Mouse (Mus musculus) heart, postnatal 0 days (tissue): Measurements from ENCODE around the gene Asap3. TPM values are rescaled to one million over a fixed set of nuclear protein-coding genes. Genes with fewer than 3 reads are reported as not detected.

Experiments
- ATAC-seq: fragments of 200-750 bp; cut with Nextera tagmentation; 2 replicates; pipeline ENCODE4 v1.8.0; 2017; ENCODE audit warnings: low read depth, moderate number of reproducible peaks, moderate library complexity; ENCODE audit not compliant: insufficient read depth
- DNase-seq: peaks from one replicate; pipeline ENCODE4 v3.0.0-alpha.2; 2016; ENCODE audit warnings: low spot score
- H3K27ac ChIP-seq: fragments of 300-500 bp; sonication (generic); 2 replicates; pipeline ENCODE4 v1.5.1; 2014; ENCODE audit warnings: low read depth, mild to moderate bottlenecking
- H3K27me3 ChIP-seq: fragments of 300-500 bp; sonication (generic); 2 replicates; pipeline ENCODE4 v1.6.1; 2014; ENCODE audit warnings: low read length, mixed read lengths; ENCODE audit not compliant: control insufficient read depth, insufficient read depth
- H3K36me3 ChIP-seq: fragments of 300-500 bp; sonication (generic); replicated peaks from 2 replicates; pipeline ENCODE4 v1.6.1; 2014; ENCODE audit warnings: low read length, mixed read lengths; ENCODE audit not compliant: control insufficient read depth, insufficient read depth
- H3K4me1 ChIP-seq: fragments of 300-500 bp; sonication (generic); 2 replicates; pipeline ENCODE4 v1.6.1; 2014; ENCODE audit warnings: antibody characterized with exemption; ENCODE audit not compliant: control insufficient read depth, insufficient read depth
- H3K4me2 ChIP-seq: fragments of 300-500 bp; sonication (generic); 2 replicates; pipeline ENCODE4 v1.6.1; 2014; ENCODE audit warnings: low read depth, mild to moderate bottlenecking, low read length, moderate library complexity
- H3K4me3 ChIP-seq: fragments of 300-500 bp; sonication (generic); 2 replicates; pipeline ENCODE4 v1.5.1; 2014; ENCODE audit warnings: low read depth, low read length
- H3K9ac ChIP-seq: fragments of 300-500 bp; sonication (generic); replicated peaks from 2 replicates; pipeline ENCODE4 v1.6.1; 2014; ENCODE audit warnings: low read depth, low read length, mixed read lengths
- H3K9me3 ChIP-seq: fragments of 300-500 bp; sonication (generic); replicated peaks from 2 replicates; pipeline ENCODE4 v1.6.1; 2016; ENCODE audit warnings: low read length; ENCODE audit not compliant: control insufficient read depth
- CTCF ChIP-seq: IDR thresholded peaks from 2 replicates; pipeline ENCODE4 v1.5.1; 2016; ENCODE audit warnings: antibody characterized with exemption, control low read depth, low read depth
- EP300 ChIP-seq: IDR thresholded peaks from 2 replicates; pipeline ENCODE4 v1.6.1; 2016; ENCODE audit warnings: antibody characterized with exemption, low read depth
- WGBS: fragments of 180-500 bp; shearing (Covaris S2); extraction: QIAGEN DNeasy Blood & Tissue Kit; methylation state at CpG from one replicate; pipeline ENCODE4 v1.1.7; 2014; 5-methylcytosine and 5-hydroxymethylcytosine counted together
- polyA plus RNA-seq: library from polyadenylated mRNA; unstranded; fragments of >200 nt; fragmentation: Nextera tagmentation; extraction: Ambion mirVana; gene quantifications from 2 replicates; pipeline ENCODE4 v1.2.1, GENCODE M21; 2015
- total RNA-seq: library from RNA; depleted of rRNA; stranded (reverse); fragments of >200 nt; gene quantifications from 2 replicates; pipeline ENCODE4 v1.2.3, GENCODE M21; 2014; ENCODE audit warnings: low replicate concordance

The Asap3 gene
- total and polyA plus RNA-seq, 2 experiments from 2014 or later: 1.7 to 2.9 TPM

DNA sequence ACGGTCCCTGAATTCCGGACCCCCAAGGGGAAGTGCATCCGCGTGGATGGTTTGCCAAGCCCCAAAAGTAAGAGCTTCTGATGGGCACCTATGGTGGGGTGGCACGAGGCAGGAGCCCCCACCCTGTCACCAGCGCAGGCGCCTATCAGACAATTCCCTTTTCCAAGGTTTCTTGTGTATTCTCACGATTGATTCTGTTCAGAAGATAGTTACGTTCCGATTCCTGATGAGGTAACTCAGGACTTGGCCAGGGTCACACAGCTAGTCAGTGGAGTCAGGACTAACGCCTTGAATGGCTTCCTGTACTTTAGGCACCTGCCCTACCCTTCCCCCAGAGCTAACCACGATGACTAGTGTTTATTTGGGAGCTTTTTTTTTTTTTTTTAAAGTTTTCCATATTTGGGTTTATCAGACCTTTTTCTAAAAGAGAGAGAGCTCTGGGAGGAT is 27.7 kb upstream of the Asap3 start:
- no peak overlapping the region for H3K9ac ChIP-seq
- no peaks in the 10 kb centered on the region for H3K9me3 ChIP-seq
- H3K27me3 ChIP-seq: no peaks in the 10 kb centered on the region
- H3K4me2 ChIP-seq: peak overlapping the region; percentile 8; the same call in 1 of the 2 replicates
- WGBS: 78% methylated on average over 12 of the region's 12 CpGs
- DNase-seq: no peak
- no peaks in the 10 kb centered on the region for H3K36me3 ChIP-seq
- peak overlapping the region; percentile 37; the same call in 1 of the 2 replicates for H3K27ac ChIP-seq
- no peak for TF ChIP-seq CTCF
- no peak for TF ChIP-seq EP300
- H3K4me3 ChIP-seq: no peak overlapping the region
- no peak for ATAC-seq
- peaks cover 20% of the 10 kb centered on the region for H3K4me1 ChIP-seq

DNA sequence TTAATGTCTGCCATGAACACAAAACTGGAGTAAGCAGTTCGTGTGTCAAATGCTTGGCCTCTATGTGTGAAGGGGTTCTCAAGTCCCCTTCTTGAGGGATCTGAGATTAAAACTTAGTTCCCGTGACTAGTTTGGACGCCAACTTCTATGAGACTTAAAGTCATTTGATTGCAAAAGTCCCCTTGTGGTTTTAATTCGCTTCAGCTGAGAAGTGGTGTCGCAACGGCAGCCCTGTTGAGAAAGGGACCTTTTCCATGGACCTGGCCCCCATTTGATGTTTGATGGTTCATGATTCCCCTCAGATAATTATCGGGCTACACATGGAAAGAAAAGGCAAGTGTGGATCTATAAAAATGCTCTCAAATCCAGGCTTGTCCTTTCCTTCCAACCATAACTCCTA is 26.7 kb upstream of the Asap3 start:
- H3K27me3 ChIP-seq: no peaks in the 10 kb centered on the region
- 88% methylated on average over 7 of the region's 7 CpGs for WGBS
- H3K4me1 ChIP-seq: peaks cover 16% of the 10 kb centered on the region; the same call in 1 of the 2 replicates
- no peak for ATAC-seq
- no peak for DNase-seq
- H3K27ac ChIP-seq: 0 out of 2 replicates have a peak overlapping the region, but pooled peaks have one; percentile 49
- H3K9ac ChIP-seq: no peak overlapping the region
- peak overlapping the region; percentile 52; the same call in 1 of the 2 replicates for H3K4me2 ChIP-seq
- TF ChIP-seq EP300: no peak
- no peak for TF ChIP-seq CTCF
- H3K4me3 ChIP-seq: no peak overlapping the region
- H3K36me3 ChIP-seq: no peaks in the 10 kb centered on the region
- H3K9me3 ChIP-seq: no peaks in the 10 kb centered on the region

- DNase-seq (peak; percentile 75), ATAC-seq (peak; percentile 55)
- Histone ChIP-seq H3K27ac (peak overlapping the region; percentile 49), H3K36me3 (no peaks in the 10 kb centered on the region), H3K4me1 (peaks cover 16% of the 10 kb centered on the region; the same call in 1 of the 2 replicates), H3K4me3 (peak overlapping the region; percentile 39), H3K4me2 (peak overlapping the region; percentile 52), H3K9me3 (no peaks in the 10 kb centered on the region), H3K27me3 (no peaks in the 10 kb centered on the region), H3K9ac (0 out of 2 replicates have a peak overlapping the region, but pooled peaks have one; percentile 26)
- TF ChIP-seq CTCF: peak; percentile 74
- no peak for TF ChIP-seq EP300
- 8% methylated on average over 15 of the region's 15 CpGs for WGBS
Observed at GRCm38 (mm10) chr4:136179998-136180397, 26.2 kb upstream of the Asap3 start.

GRCm38 (mm10) chr4:136180408-136181330 is 25.5 kb upstream of the Asap3 start:
- Histone ChIP-seq H3K9ac (0 out of 2 replicates have a peak overlapping the region, but pooled peaks have one; percentile 26), H3K27ac (peak overlapping the region; percentile 49), H3K9me3 (no peaks in the 10 kb centered on the region), H3K4me1 (peaks cover 16% of the 10 kb centered on the region; the same call in 1 of the 2 replicates), H3K4me2 (peak overlapping the region; percentile 52), H3K36me3 (no peaks in the 10 kb centered on the region), H3K27me3 (no peaks in the 10 kb centered on the region), H3K4me3 (peak overlapping the region; percentile 39)
- TF ChIP-seq EP300: no peak
- TF ChIP-seq CTCF: no peak
- 29% methylated on average over 23 of the region's 23 CpGs for WGBS
- ATAC-seq (peak; percentile 79), DNase-seq (peak; percentile 75)

- Histone ChIP-seq H3K27me3 (no peaks in the 10 kb centered on the region), H3K4me1 (peaks cover 16% of the 10 kb centered on the region; the same call in 1 of the 2 replicates), H3K9me3 (no peaks in the 10 kb centered on the region), H3K4me2 (peak overlapping the region; percentile 52), H3K27ac (no peak overlapping the region), H3K4me3 (no peak overlapping the region), H3K9ac (no peak overlapping the region), H3K36me3 (no peaks in the 10 kb centered on the region)
- WGBS: 31% methylated on average over 12 of the region's 12 CpGs
- ATAC-seq: no peak
- DNase-seq: no peak
- TF ChIP-seq EP300: no peak
- peak; percentile 26 for TF ChIP-seq CTCF
Observed at GRCm38 (mm10) chr4:136181367-136181766, 24.8 kb upstream of the Asap3 start.
